Mouse (Mus musculus) heart, adult 9 months (tissue): ENCODE data around the gene Hist1h2af.
"Not testable (repeated sequence)": the region's sequence is repeated elsewhere in the genome, so short reads cannot be mapped to it uniquely, and the experiment has no call there.

ENCODE experiments used
- DNase-seq, 2 experiments: peaks; one replicate each; pipeline ENCODE4 v3.0.0; 2022; ENCODE audit warnings: low spot score in 2 of 2

Gene Hist1h2af

GRCm38 (mm10) chr13:23534368-23535131, 844 bp downstream of the Hist1h2af start:
- DNase-seq, result no peak

GRCm38 (mm10) chr13:23535137-23536075, 1.7 kb downstream of the Hist1h2af start, which contains the start of gene Hist1h3g:
Gene Hist1h3g, plus strand, starts transcription at chr13:23535422.
- DNase-seq, result peak; percentile 84 to 90

- no peak for DNase-seq
Measured at GRCm38 (mm10) chr13:23536076-23536822, 2.5 kb downstream of the Hist1h2af start.

- DNase-seq, result no peak
Measured at GRCm38 (mm10) chr13:23537006-23537710, 3.5 kb downstream of the Hist1h2af start.

- no peak for DNase-seq
Measured at GRCm38 (mm10) chr13:23538249-23538648, 4.5 kb downstream of the Hist1h2af start.

GRCm38 (mm10) chr13:23539821-23540220, 6.1 kb downstream of the Hist1h2af start:
- DNase-seq, result not testable (repeated sequence)

GRCm38 (mm10) chr13:23541497-23541896, 7.8 kb downstream of the Hist1h2af start:
- DNase-seq, result no peak

- not testable (repeated sequence) for DNase-seq
Measured at GRCm38 (mm10) chr13:23542225-23542980, 8.7 kb downstream of the Hist1h2af start.

- DNase-seq, result peak; percentile 88 to 95
Measured at GRCm38 (mm10) chr13:23542999-23543607, 9.4 kb downstream of the Hist1h2af start, which contains the start of gene Hist1h2bh. Gene Hist1h2bh, minus strand, starts transcription at chr13:23543392.

- DNase-seq, result peak; percentile 91 to 95
Measured at GRCm38 (mm10) chr13:23543965-23544786, 10.5 kb downstream of the Hist1h2af start, which contains the start of gene Hist1h3f. Gene Hist1h3f, plus strand, starts transcription at chr13:23544052.

- not testable (repeated sequence) for DNase-seq
Measured at GRCm38 (mm10) chr13:23544787-23545120, 11.0 kb downstream of the Hist1h2af start.

- no peak for DNase-seq
Measured at GRCm38 (mm10) chr13:23546694-23547093, 13.0 kb downstream of the Hist1h2af start.

- no peak for DNase-seq
Measured at GRCm38 (mm10) chr13:23550761-23551145, 17.0 kb downstream of the Hist1h2af start.

- peak; percentile 81 to 85 for DNase-seq
Measured at GRCm38 (mm10) chr13:23551146-23551834, 17.6 kb downstream of the Hist1h2af start, which contains the start of gene Hist1h4f. Gene Hist1h4f, minus strand, starts transcription at chr13:23551648.

- DNase-seq, result no peak
Measured at GRCm38 (mm10) chr13:23551931-23552914, 18.5 kb downstream of the Hist1h2af start.

- no peak for DNase-seq
Measured at GRCm38 (mm10) chr13:23552962-23553361, 19.3 kb downstream of the Hist1h2af start, which contains the start of gene Hist1h1d. Gene Hist1h1d, plus strand, starts transcription at chr13:23553262.

GRCm38 (mm10) chr13:23554393-23554792, 20.7 kb downstream of the Hist1h2af start:
- no peak for DNase-seq
